Mouse (Mus musculus) frontal cortex, postnatal 14 days (tissue): Measurements from ENCODE around the gene Foxe3.
"Not testable (repeated sequence)": the region's sequence is repeated elsewhere in the genome, so short reads cannot be mapped to it uniquely, and the experiment has no call there.

ENCODE experiments used
- DNase-seq, 2 experiments: peaks; one replicate each; pipeline ENCODE4 v3.0.0; 2022; ENCODE audit warnings: low spot score in 2 of 2

Foxe3 gene

GRCm38 (mm10) chr4:114925917-114926312, at the start of gene Foxe3:
Gene Foxe3 (minus strand): TSS chr4:114926013.
- no peak for DNase-seq

- DNase-seq = no peak
These were observed 47.5 kb upstream of the Foxe3 start for GRCm38 (mm10) chr4:114973229-114973740.

- DNase-seq = no peak
These were observed 44.9 kb upstream of the Foxe3 start for GRCm38 (mm10) chr4:114970736-114971135.

- not testable (repeated sequence) for DNase-seq
These were observed 35.1 kb upstream of the Foxe3 start for GRCm38 (mm10) chr4:114960881-114961280.

- DNase-seq = no peak
These were observed 33.7 kb upstream of the Foxe3 start for GRCm38 (mm10) chr4:114959533-114959932.

GRCm38 (mm10) chr4:114958786-114959185, 33.0 kb upstream of the Foxe3 start:
- DNase-seq = no peak

GRCm38 (mm10) chr4:114958231-114958630, 32.4 kb upstream of the Foxe3 start:
- no peak for DNase-seq

- DNase-seq = no peak
These were observed 31.6 kb upstream of the Foxe3 start for GRCm38 (mm10) chr4:114957403-114957802.

- DNase-seq = no peak
These were observed 27.4 kb upstream of the Foxe3 start for GRCm38 (mm10) chr4:114953172-114953571.

- no peak for DNase-seq
These were observed 22.2 kb upstream of the Foxe3 start for GRCm38 (mm10) chr4:114947852-114948481.

- peak; percentile 66 to 86 for DNase-seq
These were observed 21.6 kb upstream of the Foxe3 start for GRCm38 (mm10) chr4:114947395-114947794.

- DNase-seq = no peak
These were observed 20.6 kb upstream of the Foxe3 start for GRCm38 (mm10) chr4:114946416-114946815.

GRCm38 (mm10) chr4:114945021-114945420, 19.2 kb upstream of the Foxe3 start:
- DNase-seq = no peak

GRCm38 (mm10) chr4:114942583-114942982, 16.8 kb upstream of the Foxe3 start:
- no peak for DNase-seq

- DNase-seq = no peak
These were observed 16.3 kb upstream of the Foxe3 start for GRCm38 (mm10) chr4:114942112-114942511.

GRCm38 (mm10) chr4:114941311-114941710, 15.5 kb upstream of the Foxe3 start:
- DNase-seq = no peak

- no peak for DNase-seq
These were observed 12.4 kb upstream of the Foxe3 start for GRCm38 (mm10) chr4:114938248-114938647.

GRCm38 (mm10) chr4:114937459-114938047, 11.7 kb upstream of the Foxe3 start:
- DNase-seq = no peak

GRCm38 (mm10) chr4:114934188-114934587, 8.4 kb upstream of the Foxe3 start:
- DNase-seq = no peak

GRCm38 (mm10) chr4:114932747-114933146, 6.9 kb upstream of the Foxe3 start:
- DNase-seq = no peak

- DNase-seq = no peak
These were observed 3.3 kb upstream of the Foxe3 start for GRCm38 (mm10) chr4:114929155-114929554.

GRCm38 (mm10) chr4:114924971-114925916, 569 bp downstream of the Foxe3 start:
- DNase-seq = no peak
